Mouse (Mus musculus) heart, embryonic 14.5 days (tissue): Measurements from ENCODE around the gene Rp2. TPM values are rescaled to one million over a fixed set of nuclear protein-coding genes. Genes with fewer than 3 reads are reported as not detected.
"Not testable (repeated sequence)": the region's sequence is repeated elsewhere in the genome, so short reads cannot be mapped to it uniquely, and the experiment has no call there.

Experiments used
- ATAC-seq: fragments of 200-750 bp; cut with Nextera tagmentation; 2 replicates; pipeline ENCODE4 v1.8.0; 2017; ENCODE audit warnings: low read depth, moderate TSS enrichment; ENCODE audit not compliant: insufficient number of reproducible peaks, insufficient read depth, low FRiP score
- H3K27ac ChIP-seq, 2 experiments: fragments of 200-500 bp in 1 of 2; fragments of 300-500 bp in 1 of 2; sonication (generic) in 1 of 2; replicated peaks in 1 of 2; 2 replicates each; pipeline ENCODE4 v1.5.1; 2012 to 2014; ENCODE audit warnings: low read depth in 2 of 2, low read length in 2 of 2, control low read depth in 1 of 2, mild to moderate bottlenecking in 1 of 2, mixed read lengths in 1 of 2; ENCODE audit not compliant: control insufficient read depth in 1 of 2, insufficient read depth in 1 of 2
- H3K27me3 ChIP-seq: fragments of 300-500 bp; sonication (generic); 2 replicates; pipeline ENCODE4 v1.6.1; 2014; ENCODE audit warnings: mild to moderate bottlenecking, low read length, control low read depth; ENCODE audit not compliant: control insufficient read depth, insufficient read depth
- H3K36me3 ChIP-seq: fragments of 300-500 bp; sonication (generic); 2 replicates; pipeline ENCODE4 v1.6.1; 2014; ENCODE audit warnings: mild to moderate bottlenecking, control low read depth, low read length, mixed read lengths; ENCODE audit not compliant: control insufficient read depth, insufficient read depth
- H3K4me1 ChIP-seq, 2 experiments: fragments of 200-500 bp in 1 of 2; fragments of 300-500 bp in 1 of 2; sonication (generic) in 1 of 2; 2 replicates each; pipeline ENCODE4 v1.6.1; 2012 to 2014; ENCODE audit warnings: low read length in 2 of 2, control low read depth in 1 of 2, mixed read lengths in 1 of 2; ENCODE audit not compliant: control insufficient read depth in 2 of 2, insufficient read depth in 2 of 2
- H3K4me2 ChIP-seq: fragments of 300-500 bp; sonication (generic); 2 replicates; pipeline ENCODE4 v1.6.1; 2014; ENCODE audit warnings: mild to moderate bottlenecking, low read length
- H3K4me3 ChIP-seq, 2 experiments: fragments of 200-500 bp in 1 of 2; fragments of 300-500 bp in 1 of 2; sonication (generic) in 1 of 2; 2 replicates each; pipeline ENCODE4 v1.5.1; 2012 to 2014; ENCODE audit warnings: low read length in 2 of 2, mild to moderate bottlenecking in 2 of 2, control low read depth in 1 of 2, low read depth in 1 of 2, moderate library complexity in 1 of 2; ENCODE audit not compliant: control insufficient read depth in 1 of 2, insufficient read depth in 1 of 2
- H3K9ac ChIP-seq: fragments of 300-500 bp; sonication (generic); 2 replicates; pipeline ENCODE4 v1.6.1; 2014; ENCODE audit warnings: mild to moderate bottlenecking, low read length
- H3K9me3 ChIP-seq: fragments of 300-500 bp; sonication (generic); 2 replicates; pipeline ENCODE4 v1.6.1; 2016; ENCODE audit warnings: low read length, control low read depth; ENCODE audit not compliant: control insufficient read depth
- WGBS: fragments of 180-500 bp; shearing (Covaris S2); extraction: QIAGEN DNeasy Blood & Tissue Kit; methylation state at CpG from one replicate; pipeline ENCODE4 v1.1.7; 2014; 5-methylcytosine and 5-hydroxymethylcytosine counted together
- polyA plus RNA-seq: library from polyadenylated mRNA; unstranded; fragments of >200 nt; fragmentation: Nextera tagmentation; extraction: Ambion mirVana; gene quantifications from 2 replicates; pipeline ENCODE4 v1.2.1, GENCODE M21; 2014

Rp2 gene
- polyA plus RNA-seq, 1 experiment from 2014 or later = 15.2 TPM

DNA sequence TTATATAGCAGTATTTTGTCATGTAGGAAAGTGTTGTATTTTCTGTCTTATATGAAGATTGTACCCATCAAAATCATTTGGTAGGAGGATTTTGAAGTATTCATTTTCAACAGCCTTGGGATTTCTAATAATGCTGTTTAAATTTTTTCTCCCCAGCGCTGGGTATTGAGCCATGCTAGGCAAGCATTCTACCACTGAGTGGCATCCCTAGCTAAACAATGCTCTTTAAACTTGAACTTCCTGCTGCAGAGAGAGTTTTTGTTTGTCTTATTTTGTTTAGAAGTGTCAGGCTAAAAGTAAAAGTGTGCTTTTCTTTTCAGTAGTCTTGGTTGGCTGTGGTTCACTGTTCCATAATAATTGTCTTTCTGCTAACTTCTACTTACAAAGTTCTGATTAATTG is 1.8 kb downstream of the Rp2 start:
- Histone ChIP-seq H3K27me3 (no peaks in the 10 kb centered on the region), H3K4me1 (no peaks in the 10 kb centered on the region), H3K4me3 (no peak overlapping the region), H3K27ac (no peak overlapping the region), H3K9me3 (no peaks in the 10 kb centered on the region), H3K4me2 (peak overlapping the region; percentile 39), H3K36me3 (no peaks in the 10 kb centered on the region), H3K9ac (no peak overlapping the region)
- 50% methylated on average over 1 of the region's 1 CpGs for WGBS
- no peak for ATAC-seq

DNA sequence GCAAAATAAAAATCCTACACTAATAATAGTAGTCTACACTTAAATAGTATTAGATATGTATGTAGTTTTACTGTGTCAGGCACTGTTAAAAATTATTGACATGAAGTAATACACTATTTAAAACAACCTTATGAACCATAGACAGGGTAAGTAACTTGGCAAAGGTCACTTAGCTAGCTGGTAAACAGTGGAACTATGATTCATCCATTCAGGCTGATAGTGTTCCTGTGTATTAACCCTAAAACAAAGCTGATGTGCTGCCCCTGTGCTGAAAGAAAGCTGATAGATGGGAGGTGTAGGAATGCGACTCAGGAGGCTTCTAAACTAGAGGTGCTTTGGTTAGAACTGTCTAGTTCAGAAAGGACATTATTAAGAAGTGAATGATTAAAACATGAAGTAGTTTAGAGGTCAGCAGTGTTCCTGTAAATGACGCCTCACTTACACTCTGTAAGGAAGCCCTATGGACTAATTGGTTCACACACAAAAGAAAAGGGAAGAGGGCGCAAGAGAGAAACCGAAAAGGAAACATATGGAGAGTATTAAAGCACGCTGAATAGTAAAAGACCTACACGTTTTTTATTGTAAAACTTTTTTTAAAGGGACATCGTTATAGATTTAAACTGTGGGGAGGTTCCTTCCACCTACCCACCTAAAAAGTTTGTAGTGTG is 15.2 kb downstream of the Rp2 start:
- H3K27me3 ChIP-seq = no peaks in the 10 kb centered on the region
- no peaks in the 10 kb centered on the region for H3K4me1 ChIP-seq
- no peak for ATAC-seq
- H3K4me2 ChIP-seq = no peak overlapping the region
- no peak overlapping the region for H3K4me3 ChIP-seq
- peaks cover 14% of the 10 kb centered on the region for H3K36me3 ChIP-seq
- 67% methylated on average over 7 of the region's 7 CpGs for WGBS
- no peak overlapping the region for H3K27ac ChIP-seq
- no peak overlapping the region for H3K9ac ChIP-seq
- H3K9me3 ChIP-seq = no peaks in the 10 kb centered on the region

DNA sequence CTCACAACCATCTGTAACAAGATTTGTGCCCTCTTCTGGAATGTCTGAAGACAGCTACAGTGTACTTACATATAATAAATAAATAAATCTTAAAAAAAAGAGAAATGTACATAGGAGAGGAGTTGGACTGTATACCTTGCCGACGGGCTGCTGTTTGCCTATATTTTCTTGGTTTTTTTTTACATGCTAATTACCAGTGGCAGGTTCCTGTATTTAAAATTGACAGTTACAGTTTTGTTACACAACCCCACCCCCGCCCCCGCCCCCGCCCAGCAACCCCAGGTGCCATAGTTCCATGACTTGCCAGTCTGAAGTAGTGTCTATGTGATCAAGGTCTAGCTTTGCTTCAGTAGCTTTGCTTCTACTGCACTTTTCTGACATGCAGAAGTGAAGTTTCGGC is 18.0 kb downstream of the Rp2 start:
- ATAC-seq = no peak
- no peaks in the 10 kb centered on the region for H3K27me3 ChIP-seq
- H3K4me3 ChIP-seq = no peak overlapping the region
- H3K27ac ChIP-seq = no peak overlapping the region
- H3K4me1 ChIP-seq = no peaks in the 10 kb centered on the region
- no peak overlapping the region for H3K9ac ChIP-seq
- H3K4me2 ChIP-seq = no peak overlapping the region
- H3K36me3 ChIP-seq = peaks cover 11% of the 10 kb centered on the region
- H3K9me3 ChIP-seq = no peaks in the 10 kb centered on the region
- WGBS = 89% methylated on average over 6 of the region's 6 CpGs

DNA sequence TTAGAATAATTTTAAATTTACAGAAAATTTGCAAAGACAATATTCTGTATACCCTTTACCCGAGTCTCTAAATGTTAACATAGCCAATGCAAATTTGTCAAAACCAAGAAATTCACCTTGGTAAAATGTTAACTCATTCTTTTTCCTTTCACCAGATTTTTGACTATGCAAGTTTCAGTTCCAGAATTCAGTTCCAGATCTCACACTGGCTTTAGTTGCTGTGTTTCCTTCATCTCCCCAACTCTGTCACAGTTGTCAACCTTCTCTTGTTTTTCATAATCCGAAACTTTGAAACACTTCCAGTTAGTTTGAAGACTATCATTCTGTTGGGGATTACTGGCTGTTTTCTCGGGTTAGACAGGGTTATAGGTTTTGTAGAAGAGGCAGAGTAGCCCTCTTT is 22.7 kb downstream of the Rp2 start:
- Histone ChIP-seq H3K4me3 (no peak overlapping the region), H3K4me1 (no peaks in the 10 kb centered on the region), H3K27me3 (no peaks in the 10 kb centered on the region), H3K36me3 (0 out of 2 replicates have a peak, but pooled peaks cover 3% of the 10 kb centered on the region), H3K9me3 (no peaks in the 10 kb centered on the region), H3K27ac (no peak overlapping the region), H3K9ac (no peak overlapping the region), H3K4me2 (no peak overlapping the region)
- ATAC-seq = no peak
- 66% methylated on average over 3 of the region's 3 CpGs for WGBS

DNA sequence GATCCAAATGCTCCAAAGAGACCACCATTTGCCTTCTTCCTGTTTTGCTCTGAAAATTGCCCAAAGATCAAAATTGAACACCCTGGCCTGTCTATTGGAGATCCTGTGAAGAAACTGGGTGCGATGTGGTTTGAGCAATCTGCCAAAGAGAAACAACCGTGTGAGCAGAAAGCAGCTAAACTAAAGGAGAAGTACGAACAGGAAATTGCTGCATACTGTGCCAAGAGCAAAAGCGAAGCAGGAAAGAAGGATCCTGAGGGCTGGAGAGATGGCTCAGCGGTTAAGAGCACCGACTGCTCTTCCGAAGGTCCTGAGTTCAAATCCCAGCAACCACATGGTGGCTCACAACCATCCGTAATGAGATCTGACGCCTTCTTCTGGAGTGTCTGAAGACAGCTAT is 27.7 kb downstream of the Rp2 start:
- WGBS = 91% methylated on average over 9 of the region's 9 CpGs
- not testable (repeated sequence) for H3K4me1 ChIP-seq, H3K4me3 ChIP-seq, H3K9ac ChIP-seq, H3K9me3 ChIP-seq, H3K27ac ChIP-seq, H3K27me3 ChIP-seq, ATAC-seq, H3K4me2 ChIP-seq, H3K36me3 ChIP-seq

DNA sequence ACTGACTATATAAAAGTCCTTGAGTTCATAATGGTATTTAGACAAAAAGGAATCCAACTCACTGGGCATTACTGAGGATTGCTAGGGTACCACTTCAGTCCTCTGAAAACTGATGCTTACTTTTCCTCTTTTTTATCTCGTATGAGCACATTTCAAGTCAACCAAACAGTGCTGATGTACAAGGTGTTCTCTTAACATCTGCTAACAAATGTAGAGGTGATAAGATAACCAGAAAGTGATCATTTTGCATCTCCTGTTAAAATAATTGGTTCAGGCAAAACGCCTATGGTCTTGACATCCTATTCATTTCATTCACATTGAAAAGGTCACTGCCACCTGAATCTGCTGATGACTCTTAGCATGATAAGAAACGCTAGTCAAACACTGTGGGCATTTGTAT is 28.7 kb downstream of the Rp2 start:
- WGBS = 51% methylated on average over 3 of the region's 3 CpGs
- no peak overlapping the region for H3K27ac ChIP-seq
- no peak overlapping the region for H3K9ac ChIP-seq
- H3K4me3 ChIP-seq = no peak overlapping the region
- no peaks in the 10 kb centered on the region for H3K27me3 ChIP-seq
- no peak overlapping the region for H3K4me2 ChIP-seq
- H3K36me3 ChIP-seq = peaks cover 4% of the 10 kb centered on the region; the same call in 1 of the 2 replicates
- no peaks in the 10 kb centered on the region for H3K9me3 ChIP-seq
- ATAC-seq = no peak
- no peaks in the 10 kb centered on the region for H3K4me1 ChIP-seq

DNA sequence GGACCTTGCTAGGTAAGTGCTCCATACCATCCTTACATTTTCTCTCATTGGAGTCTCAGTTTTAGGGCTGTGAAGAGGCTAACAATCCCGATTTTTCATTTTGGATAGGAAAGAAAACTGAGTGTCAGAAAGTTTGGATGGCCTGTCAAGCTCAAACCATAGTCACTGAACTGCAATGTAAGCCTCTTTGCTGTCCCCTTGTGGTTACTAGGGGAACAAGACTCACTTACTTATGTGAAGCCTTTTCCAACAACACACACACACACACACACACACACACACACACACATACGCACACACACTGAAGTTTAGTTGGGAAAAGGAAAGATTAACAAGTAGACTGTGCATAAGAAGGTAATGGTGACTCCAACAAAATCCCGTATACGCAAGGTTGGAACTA is 39.8 kb downstream of the Rp2 start:
- no peak for ATAC-seq
- Histone ChIP-seq H3K36me3 (no peaks in the 10 kb centered on the region), H3K27me3 (no peaks in the 10 kb centered on the region), H3K4me3 (no peak overlapping the region), H3K27ac (no peak overlapping the region), H3K9me3 (no peaks in the 10 kb centered on the region), H3K4me1 (no peaks in the 10 kb centered on the region), H3K4me2 (no peak overlapping the region), H3K9ac (no peak overlapping the region)
- 76% methylated on average over 4 of the region's 4 CpGs for WGBS

DNA sequence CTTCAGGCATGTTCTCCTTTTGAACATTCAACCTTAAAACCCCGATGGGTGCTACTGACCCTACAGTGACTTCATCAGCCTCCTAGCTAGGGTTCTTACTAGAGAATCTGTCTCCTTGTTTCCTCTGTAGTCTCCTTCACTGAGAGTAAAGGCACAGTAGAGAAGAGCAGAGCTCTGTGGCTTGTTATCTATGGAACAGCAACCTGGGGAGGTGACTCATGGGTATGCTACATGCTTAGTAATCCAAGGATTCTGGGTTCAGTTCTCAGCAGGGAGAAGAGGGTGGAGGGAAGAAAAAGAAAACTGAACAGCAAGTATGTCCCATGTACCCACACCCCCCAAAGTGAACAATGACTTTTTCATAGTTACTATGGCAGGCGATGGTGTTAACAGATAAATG is 42.6 kb downstream of the Rp2 start:
- WGBS = 87% methylated on average over 2 of the region's 2 CpGs
- ATAC-seq = no peak

More for the DNA sequence above, 42.6 kb downstream of the Rp2 start:
- H3K27ac ChIP-seq = no peak overlapping the region
- H3K9me3 ChIP-seq = no peaks in the 10 kb centered on the region
- H3K4me1 ChIP-seq = no peaks in the 10 kb centered on the region
- no peaks in the 10 kb centered on the region for H3K27me3 ChIP-seq
- H3K4me2 ChIP-seq = no peak overlapping the region
- no peak overlapping the region for H3K4me3 ChIP-seq
- H3K36me3 ChIP-seq = no peaks in the 10 kb centered on the region
- H3K9ac ChIP-seq = no peak overlapping the region
